Mouse (Mus musculus) bone marrow macrophage, adult 2 months (primary cell): ENCODE results near the gene Gna15. TPM values are rescaled to one million over a fixed set of nuclear protein-coding genes. Genes with fewer than 3 reads are reported as not detected.

Source experiments
- H3K27ac ChIP-seq: 2 replicates; pipeline ENCODE4 v1.5.1; 2012; ENCODE audit warnings: low read depth, low read length; ENCODE audit not compliant: insufficient read depth
- H3K4me1 ChIP-seq: 2 replicates; pipeline ENCODE4 v1.6.1; 2012; ENCODE audit warnings: low read length; ENCODE audit not compliant: control insufficient read depth, insufficient read depth
- H3K4me3 ChIP-seq: 2 replicates; pipeline ENCODE4 v1.5.1; 2012; ENCODE audit warnings: mild to moderate bottlenecking, low read length, moderate library complexity; ENCODE audit not compliant: insufficient read depth
- CTCF ChIP-seq: IDR thresholded peaks from 2 replicates; pipeline ENCODE4 v1.5.1; 2012; ENCODE audit warnings: low read depth, mild to moderate bottlenecking, low read length, moderate library complexity
- POLR2A ChIP-seq: IDR thresholded peaks from 2 replicates; pipeline ENCODE4 v1.6.1; 2012; ENCODE audit warnings: mild to moderate bottlenecking, low read depth, low read length, borderline replicate concordance
- polyA plus RNA-seq: library from polyadenylated mRNA; stranded (reverse); fragments of >200 nt; gene quantifications from 2 replicates; pipeline ENCODE4 v1.2.4, GENCODE M21; 2012; ENCODE audit not compliant: missing spikeins, insufficient read depth, insufficient read length

Gna15 gene
- polyA plus RNA-seq, 1 experiment: 24.2 TPM

DNA sequence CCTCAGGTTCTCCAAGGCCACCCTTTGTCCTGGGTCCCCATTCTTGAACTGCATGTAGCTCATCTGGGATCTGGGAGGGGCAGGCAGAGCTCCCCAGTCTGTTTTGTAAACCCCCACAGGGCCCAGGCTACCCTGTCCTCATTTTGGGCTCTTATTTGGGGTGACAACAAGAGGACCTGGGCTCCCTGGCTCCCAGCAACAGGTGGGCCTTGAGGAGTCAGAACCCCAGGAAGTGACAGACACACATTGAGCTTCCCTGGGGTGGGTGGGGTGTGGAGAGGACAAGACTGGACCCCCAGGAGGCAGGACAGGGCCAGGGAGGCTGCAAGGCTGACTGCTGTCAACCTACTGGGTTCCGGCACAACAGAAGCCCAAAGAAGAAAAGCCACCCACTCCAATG lies 19.6 kb upstream of the Gna15 start:
- no peak overlapping the region for H3K27ac ChIP-seq

DNA sequence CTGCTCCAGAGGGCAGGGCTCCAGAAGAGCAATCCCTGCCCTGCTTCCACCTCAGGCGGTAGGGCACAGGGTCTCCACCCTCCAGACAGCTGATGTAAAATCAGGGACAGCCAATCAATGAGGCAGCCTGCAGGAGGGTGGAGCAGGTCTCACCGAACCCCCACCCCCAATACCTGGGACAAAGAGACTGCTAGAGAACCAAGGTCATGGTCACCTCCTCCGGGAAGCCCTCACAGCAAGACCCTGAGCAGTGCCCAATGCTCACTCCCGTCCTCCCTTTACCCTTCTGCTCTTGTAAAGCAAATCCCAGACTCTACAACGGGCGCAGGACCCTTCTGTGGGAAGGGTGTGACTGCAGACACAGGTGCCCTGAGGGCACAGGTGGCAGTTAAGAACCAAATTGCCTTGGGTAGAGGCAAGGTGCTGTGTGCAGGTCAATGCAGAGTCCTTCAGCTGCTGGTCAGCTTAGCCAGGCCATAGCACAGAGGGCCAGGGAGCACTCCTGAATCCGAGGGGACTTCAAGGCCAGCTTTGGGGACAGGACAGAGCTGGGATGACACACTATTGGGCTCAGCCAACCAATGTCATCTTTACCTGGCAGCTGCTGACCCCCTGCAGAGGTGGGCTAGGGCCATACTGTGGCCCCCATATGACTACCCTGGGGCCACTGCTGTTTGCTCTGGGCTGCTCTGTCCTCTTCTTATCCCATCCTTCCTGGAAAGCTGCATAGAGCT lies 18.9 kb upstream of the Gna15 start:
- peaks cover 18% of the 10 kb centered on the region for H3K4me1 ChIP-seq
- H3K4me3 ChIP-seq: peak overlapping the region; percentile 98; the same call in 1 of the 2 replicates
- TF ChIP-seq CTCF (no peak), POLR2A (no peak)
- H3K27ac ChIP-seq: no peak overlapping the region

More for the DNA sequence above, 19.6 kb upstream of the Gna15 start:
- Histone ChIP-seq H3K4me1 (peaks cover 18% of the 10 kb centered on the region), H3K4me3 (peak overlapping the region; percentile 98)
- TF ChIP-seq POLR2A: no peak

- no peak overlapping the region for H3K27ac ChIP-seq
Measured at GRCm38 (mm10) chr10:81541803-81542202, 17.8 kb upstream of the Gna15 start.

GRCm38 (mm10) chr10:81541363-81541762 lies 17.3 kb upstream of the Gna15 start:
- no peak overlapping the region for H3K4me3 ChIP-seq
- no peak overlapping the region for H3K27ac ChIP-seq
- TF ChIP-seq CTCF: no peak
- no peak for TF ChIP-seq POLR2A
- H3K4me1 ChIP-seq: peaks cover 18% of the 10 kb centered on the region

More at GRCm38 (mm10) chr10:81541803-81542202, 17.8 kb upstream of the Gna15 start:
- H3K4me3 ChIP-seq: no peak overlapping the region
- H3K4me1 ChIP-seq: peaks cover 18% of the 10 kb centered on the region
- no peak for TF ChIP-seq CTCF
- no peak for TF ChIP-seq POLR2A

DNA sequence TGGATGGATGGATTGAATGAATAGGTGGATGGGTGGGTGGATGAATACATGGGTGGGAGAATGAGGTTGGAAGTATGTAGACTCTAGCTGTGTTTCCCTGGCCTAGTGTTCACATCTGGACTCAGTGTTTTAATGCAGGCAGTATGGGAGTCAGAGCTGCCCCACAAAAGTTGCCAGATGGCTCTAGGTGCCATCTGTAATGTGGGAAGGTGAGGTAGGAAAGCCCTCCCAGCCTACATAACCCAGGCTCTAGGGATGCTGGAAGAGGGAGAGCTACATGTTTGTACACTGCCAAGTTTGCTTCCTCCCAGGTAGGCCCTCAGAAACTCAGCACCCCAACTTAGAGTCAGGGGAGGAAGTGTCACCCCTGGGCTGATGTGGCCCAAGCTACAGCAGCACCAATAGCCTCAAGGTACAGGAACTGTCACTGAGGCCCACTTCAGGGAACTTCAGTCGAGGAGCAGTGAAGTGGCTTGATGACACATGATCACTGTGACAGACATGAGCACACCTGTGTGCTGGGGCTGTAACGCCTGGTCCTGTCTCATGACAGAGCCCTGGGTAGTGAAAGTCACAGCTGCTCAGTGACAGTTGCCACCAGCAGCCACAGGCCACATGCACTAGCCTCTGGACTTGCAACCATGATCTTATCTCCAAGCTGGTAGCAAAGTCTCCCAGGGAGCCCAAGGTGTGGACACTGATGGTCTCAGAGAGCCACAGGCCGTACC lies 14.5 kb upstream of the Gna15 start:
- Histone ChIP-seq H3K27ac (no peak overlapping the region), H3K4me1 (peaks cover 15% of the 10 kb centered on the region), H3K4me3 (no peak overlapping the region)
- TF ChIP-seq CTCF: no peak
- TF ChIP-seq POLR2A: no peak

- H3K4me1 ChIP-seq: peaks cover 5% of the 10 kb centered on the region
- no peak for TF ChIP-seq POLR2A
- TF ChIP-seq CTCF: no peak
Measured at GRCm38 (mm10) chr10:81537429-81537828, 13.4 kb upstream of the Gna15 start.

DNA sequence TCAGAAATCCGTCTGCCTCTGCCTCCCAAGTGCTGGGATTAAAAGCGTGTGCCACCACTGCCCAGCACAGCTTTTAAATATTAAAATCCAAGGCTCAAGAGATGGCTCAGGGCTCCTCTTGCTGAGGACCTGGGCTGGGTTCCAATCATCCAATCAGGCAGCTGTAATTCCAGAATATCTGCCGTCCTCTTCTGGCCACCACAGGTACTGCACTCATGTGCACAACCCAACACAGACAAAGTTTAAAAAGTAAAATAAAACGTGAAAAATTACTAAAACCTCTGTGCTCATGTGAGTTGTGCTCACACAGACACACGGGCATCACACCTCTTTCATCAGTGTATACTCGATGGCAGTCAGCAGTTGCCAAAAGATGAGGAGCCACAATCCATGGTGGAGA lies 12.7 kb upstream of the Gna15 start:
- no peak for TF ChIP-seq POLR2A
- peak; percentile 40 for TF ChIP-seq CTCF
- Histone ChIP-seq H3K27ac (no peak overlapping the region), H3K4me1 (no peaks in the 10 kb centered on the region), H3K4me3 (no peak overlapping the region)

More at GRCm38 (mm10) chr10:81537429-81537828, 13.4 kb upstream of the Gna15 start:
- H3K27ac ChIP-seq: no peak overlapping the region
- H3K4me3 ChIP-seq: no peak overlapping the region

DNA sequence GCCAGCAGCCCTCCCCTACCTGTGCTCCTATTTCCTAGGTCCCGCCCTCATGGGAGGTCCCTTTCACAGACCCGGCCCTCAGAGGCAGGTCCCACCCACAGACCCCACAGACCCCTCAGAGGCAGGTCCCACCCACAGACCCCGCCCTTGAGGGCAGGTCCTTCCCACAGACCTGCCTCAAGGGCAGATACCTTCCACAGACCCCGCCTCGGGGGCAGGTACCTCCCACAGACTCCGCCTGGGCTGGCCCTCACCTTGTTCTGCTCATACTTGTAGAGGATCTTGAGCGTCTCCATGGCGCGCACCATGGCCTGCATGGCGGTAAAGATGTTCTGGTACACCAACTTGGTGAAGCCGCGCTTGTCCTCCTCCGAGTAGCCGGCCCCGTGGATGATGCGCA lies 10.8 kb upstream of the Gna15 start:
- Histone ChIP-seq H3K4me1 (no peaks in the 10 kb centered on the region), H3K4me3 (no peak overlapping the region), H3K27ac (no peak overlapping the region)
- TF ChIP-seq CTCF (no peak), POLR2A (no peak)

DNA sequence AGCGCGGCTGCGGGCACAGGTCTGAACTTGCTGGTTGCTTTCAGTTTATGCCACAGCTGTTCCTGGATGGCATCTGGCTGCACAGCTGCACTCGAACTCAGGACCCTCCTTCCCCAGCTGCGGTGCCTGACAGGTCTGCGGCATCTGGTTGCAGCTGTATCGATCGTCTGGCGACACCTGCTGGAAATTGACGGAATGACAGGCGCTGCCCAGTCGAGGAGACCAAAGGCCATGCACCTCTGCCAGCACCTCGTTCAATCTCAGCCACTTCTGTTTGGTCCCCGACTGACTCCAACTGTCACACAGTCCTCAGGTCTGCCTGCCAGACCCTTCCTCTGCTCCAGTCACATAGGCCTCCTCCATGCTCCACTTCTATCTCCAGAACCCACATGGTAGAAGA lies 2.8 kb upstream of the Gna15 start:
- H3K27ac ChIP-seq: no peak overlapping the region
- TF ChIP-seq CTCF: peak; percentile 71
- no peak for TF ChIP-seq POLR2A
- H3K4me3 ChIP-seq: no peak overlapping the region
- H3K4me1 ChIP-seq: peaks cover 11% of the 10 kb centered on the region

- Histone ChIP-seq H3K4me1 (peaks cover 23% of the 10 kb centered on the region), H3K27ac (no peak overlapping the region), H3K4me3 (no peak overlapping the region)
- TF ChIP-seq CTCF (no peak), POLR2A (no peak)
Measured at GRCm38 (mm10) chr10:81525017-81525694, 1.1 kb upstream of the Gna15 start.

GRCm38 (mm10) chr10:81523570-81523969 lies 455 bp downstream of the Gna15 start:
- Histone ChIP-seq H3K4me3 (peak overlapping the region; percentile 70), H3K4me1 (peaks cover 35% of the 10 kb centered on the region), H3K27ac (peak overlapping the region; percentile 85)
- TF ChIP-seq CTCF: no peak
- no peak for TF ChIP-seq POLR2A
